Mouse (Mus musculus): ENCODE data around the gene Ccdc57. TPM values are rescaled to one million over a fixed set of nuclear protein-coding genes. Genes with fewer than 3 reads are reported as not detected.
A peak's percentile ranks its signal among the peaks of the same experiment; 100 is the strongest.

Gene Ccdc57
- polyA plus RNA-seq, 1 experiment from 2014 or later, result 1.1 TPM

DNA sequence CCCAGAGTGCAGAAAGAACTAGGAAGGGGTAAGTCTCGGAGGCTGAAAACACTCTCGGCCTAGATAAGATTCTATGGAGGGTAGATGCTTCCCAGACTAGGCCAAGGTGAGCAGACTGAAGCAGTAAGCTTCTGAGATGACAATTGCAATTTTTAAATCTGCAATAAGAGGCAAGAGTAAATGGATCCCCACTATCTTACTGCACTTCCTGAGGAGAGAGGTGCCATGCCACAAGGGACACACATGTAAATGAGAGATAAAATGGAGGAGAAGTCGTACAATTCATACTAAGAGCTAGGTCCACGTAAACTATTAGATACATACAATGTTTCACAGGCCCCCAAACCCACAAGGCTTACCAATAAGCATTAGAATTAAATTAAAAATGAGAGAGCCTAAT is 4.2 kb downstream of the Ccdc57 start:
- no peak overlapping the region for H3K9ac ChIP-seq (ENCODE audit: low read length)
- no peak overlapping the region for H3K27ac ChIP-seq (replicated peaks)
- 90% methylated on average over 4 of the region's 4 CpGs for WGBS

DNA sequence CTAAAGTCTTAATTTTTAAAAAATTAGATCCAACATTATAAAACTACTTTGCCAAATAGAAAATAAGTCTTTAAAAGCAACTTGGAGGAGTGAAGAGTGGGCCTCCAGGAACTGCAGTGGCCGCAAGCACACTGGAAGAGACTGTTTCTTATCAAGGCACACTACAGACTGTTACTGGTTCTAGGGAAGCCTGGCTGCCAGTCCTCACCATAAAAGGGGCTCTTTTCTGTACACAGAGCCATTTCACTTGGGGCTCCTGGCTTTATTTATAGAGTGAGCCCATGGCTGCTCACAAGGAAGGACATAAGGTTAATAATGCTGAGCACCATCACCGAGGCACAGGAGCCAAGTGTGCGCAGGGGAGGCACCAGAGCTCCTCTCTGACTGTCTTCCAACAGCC is 10.1 kb downstream of the Ccdc57 start:
- Histone ChIP-seq H3K36me3 (ENCODE audit: control insufficient read depth, insufficient read depth, low read length) (no peaks in the 10 kb centered on the region; the same call in 1 of the 2 replicates), H3K27ac (replicated peaks) (no peak overlapping the region), H3K9ac (ENCODE audit: low read length) (no peak overlapping the region), H3K4me2 (replicated peaks; ENCODE audit: low read depth) (no peak overlapping the region), H3K9me3 (ENCODE audit: control insufficient read depth, low read length) (no peaks in the 10 kb centered on the region), H3K27me3 (ENCODE audit: control insufficient read depth, insufficient read depth, low read length) (no peaks in the 10 kb centered on the region), H3K4me1 (replicated peaks; ENCODE audit: control insufficient read depth, insufficient read depth) (no peaks in the 10 kb centered on the region), H3K4me3 (ENCODE audit: low read depth, low read length) (no peak overlapping the region)
- DNase-seq (ENCODE audit: low spot score) (no peak), ATAC-seq (ENCODE audit: low FRiP score, low TSS enrichment) (no peak)
- TF ChIP-seq EP300 (optimal IDR thresholded peaks at IDR 0.05), result no peak
- TF ChIP-seq CTCF (IDR thresholded peaks at IDR 0.05; ENCODE audit: low read depth), result no peak
- WGBS, result 89% methylated on average over 3 of the region's 3 CpGs

More for the DNA sequence above, 4.2 kb downstream of the Ccdc57 start:
- Histone ChIP-seq H3K4me3 (ENCODE audit: low read depth, low read length) (no peak overlapping the region), H3K27me3 (ENCODE audit: control insufficient read depth, insufficient read depth, low read length) (no peaks in the 10 kb centered on the region), H3K4me1 (replicated peaks; ENCODE audit: control insufficient read depth, insufficient read depth) (no peaks in the 10 kb centered on the region), H3K9me3 (ENCODE audit: control insufficient read depth, low read length) (no peaks in the 10 kb centered on the region), H3K36me3 (ENCODE audit: control insufficient read depth, insufficient read depth, low read length) (no peaks in the 10 kb centered on the region; the same call in 1 of the 2 replicates), H3K4me2 (replicated peaks; ENCODE audit: low read depth) (no peak overlapping the region)
- no peak for DNase-seq (ENCODE audit: low spot score)
- TF ChIP-seq EP300 (optimal IDR thresholded peaks at IDR 0.05) (no peak), CTCF (IDR thresholded peaks at IDR 0.05; ENCODE audit: low read depth) (no peak)
- ATAC-seq (ENCODE audit: low FRiP score, low TSS enrichment), result no peak

DNA sequence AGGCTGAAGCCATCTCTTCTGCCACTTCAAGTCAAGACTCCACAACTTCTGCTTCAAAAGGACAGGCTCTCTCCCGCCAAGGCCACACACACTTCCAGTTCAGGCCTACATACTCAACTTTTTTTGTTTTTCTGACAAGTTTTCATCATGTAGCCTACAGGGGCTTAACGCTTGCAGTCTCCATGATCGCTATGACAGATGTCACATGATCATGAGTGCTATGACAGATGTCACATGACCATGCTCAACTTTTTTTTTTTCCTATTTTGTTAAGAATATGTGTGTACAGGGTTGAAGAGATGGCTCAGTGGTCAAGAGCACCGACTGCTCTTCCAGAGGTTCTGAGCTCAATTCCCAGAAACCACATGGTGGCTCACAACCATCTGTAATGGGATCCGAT is 14.9 kb downstream of the Ccdc57 start:
- no peak overlapping the region for H3K27ac ChIP-seq (replicated peaks)
- no peak overlapping the region for H3K4me2 ChIP-seq (replicated peaks; ENCODE audit: low read depth)
- 96% methylated on average over 5 of the region's 5 CpGs for WGBS
- no peak for ATAC-seq (ENCODE audit: low FRiP score, low TSS enrichment)
- H3K9me3 ChIP-seq (ENCODE audit: control insufficient read depth, low read length), result no peaks in the 10 kb centered on the region
- peaks cover 2% of the 10 kb centered on the region; the same call in 1 of the 2 replicates for H3K36me3 ChIP-seq (ENCODE audit: control insufficient read depth, insufficient read depth, low read length)
- no peak overlapping the region for H3K4me3 ChIP-seq (ENCODE audit: low read depth, low read length)
- H3K4me1 ChIP-seq (replicated peaks; ENCODE audit: control insufficient read depth, insufficient read depth), result no peaks in the 10 kb centered on the region
- H3K9ac ChIP-seq (ENCODE audit: low read length), result no peak overlapping the region
- no peak for TF ChIP-seq EP300 (optimal IDR thresholded peaks at IDR 0.05)
- TF ChIP-seq CTCF (IDR thresholded peaks at IDR 0.05; ENCODE audit: low read depth), result no peak
- no peaks in the 10 kb centered on the region for H3K27me3 ChIP-seq (ENCODE audit: control insufficient read depth, insufficient read depth, low read length)
- no peak for DNase-seq (ENCODE audit: low spot score)

DNA sequence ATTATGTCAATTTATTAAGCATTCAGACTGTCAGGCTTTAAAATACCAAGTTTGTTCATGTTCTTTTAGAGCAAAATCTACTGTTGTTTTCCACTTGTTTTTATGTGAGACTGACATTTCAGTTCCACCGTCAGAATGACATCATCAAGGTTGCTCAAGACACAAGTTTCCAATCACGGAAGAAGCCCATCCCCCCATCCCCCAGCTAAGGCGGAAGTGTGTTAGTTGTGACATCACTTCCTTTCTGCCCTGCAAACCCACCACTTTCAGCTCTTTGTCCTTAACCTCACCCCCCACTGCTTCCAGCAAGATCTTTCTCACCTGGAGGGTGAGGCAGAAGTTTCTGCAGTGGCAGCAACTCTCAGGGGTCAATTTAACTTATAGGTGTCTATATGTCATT is 16.2 kb downstream of the Ccdc57 start:
- DNase-seq (ENCODE audit: low spot score), result no peak
- 73% methylated on average over 3 of the region's 3 CpGs for WGBS
- Histone ChIP-seq H3K4me2 (replicated peaks; ENCODE audit: low read depth) (no peak overlapping the region), H3K9ac (ENCODE audit: low read length) (no peak overlapping the region), H3K36me3 (ENCODE audit: control insufficient read depth, insufficient read depth, low read length) (peaks cover 2% of the 10 kb centered on the region; the same call in 1 of the 2 replicates), H3K4me3 (ENCODE audit: low read depth, low read length) (no peak overlapping the region), H3K27me3 (ENCODE audit: control insufficient read depth, insufficient read depth, low read length) (no peaks in the 10 kb centered on the region), H3K9me3 (ENCODE audit: control insufficient read depth, low read length) (no peaks in the 10 kb centered on the region), H3K4me1 (replicated peaks; ENCODE audit: control insufficient read depth, insufficient read depth) (no peaks in the 10 kb centered on the region), H3K27ac (replicated peaks) (no peak overlapping the region)
- TF ChIP-seq CTCF (IDR thresholded peaks at IDR 0.05; ENCODE audit: low read depth), result no peak
- TF ChIP-seq EP300 (optimal IDR thresholded peaks at IDR 0.05), result no peak
- ATAC-seq (ENCODE audit: low FRiP score, low TSS enrichment), result no peak

DNA sequence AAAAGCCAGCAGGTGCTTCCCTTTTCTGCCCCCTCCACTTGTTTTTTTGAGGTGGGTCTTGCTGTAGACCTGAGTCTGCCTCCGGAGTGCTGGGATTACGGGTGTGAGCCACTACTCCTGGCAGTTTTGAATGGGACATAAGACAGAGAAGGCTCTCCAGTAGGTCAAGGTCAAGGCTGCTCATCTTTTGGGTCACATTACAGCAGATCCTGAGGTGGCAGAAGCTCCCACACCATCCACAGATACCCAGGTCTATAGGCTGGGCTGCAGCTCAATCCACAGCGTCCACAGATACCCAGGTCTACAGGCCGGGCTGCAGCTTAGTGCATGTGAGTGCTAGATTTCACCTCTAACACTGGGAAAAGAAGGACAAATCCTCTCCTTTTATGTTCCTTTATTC is 18.9 kb downstream of the Ccdc57 start:
- Histone ChIP-seq H3K4me1 (replicated peaks; ENCODE audit: control insufficient read depth, insufficient read depth) (no peaks in the 10 kb centered on the region), H3K27me3 (ENCODE audit: control insufficient read depth, insufficient read depth, low read length) (no peaks in the 10 kb centered on the region), H3K36me3 (ENCODE audit: control insufficient read depth, insufficient read depth, low read length) (peaks cover 2% of the 10 kb centered on the region; the same call in 1 of the 2 replicates), H3K4me3 (ENCODE audit: low read depth, low read length) (no peak overlapping the region), H3K9me3 (ENCODE audit: control insufficient read depth, low read length) (no peaks in the 10 kb centered on the region), H3K4me2 (replicated peaks; ENCODE audit: low read depth) (no peak overlapping the region), H3K9ac (ENCODE audit: low read length) (no peak overlapping the region), H3K27ac (replicated peaks) (no peak overlapping the region)
- WGBS, result 91% methylated on average over 4 of the region's 4 CpGs
- TF ChIP-seq CTCF (IDR thresholded peaks at IDR 0.05; ENCODE audit: low read depth), result no peak
- TF ChIP-seq EP300 (optimal IDR thresholded peaks at IDR 0.05), result no peak
- ATAC-seq (ENCODE audit: low FRiP score, low TSS enrichment) (no peak), DNase-seq (ENCODE audit: low spot score) (no peak)

DNA sequence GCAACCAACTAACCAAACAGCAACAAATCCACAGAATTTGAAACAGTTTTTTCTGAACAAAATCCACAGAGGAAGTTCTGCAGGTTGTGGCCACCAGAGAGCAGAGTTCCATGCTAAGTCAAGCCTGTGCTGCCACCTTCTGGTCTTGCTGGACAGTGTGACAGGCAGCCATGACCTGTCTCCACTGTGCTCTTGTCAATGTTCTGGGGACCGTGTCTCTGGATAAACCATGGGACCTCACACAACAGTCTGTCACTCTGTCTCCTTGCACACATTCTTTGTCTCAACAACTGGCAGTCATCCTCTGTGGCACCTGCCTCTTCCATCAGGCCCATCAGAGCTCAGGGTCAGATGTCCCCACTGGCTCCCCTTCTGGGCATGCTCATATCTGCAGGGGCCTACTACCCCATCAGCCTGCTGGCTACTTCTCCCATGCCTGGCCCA is 27.2 kb downstream of the Ccdc57 start:
- H3K9ac ChIP-seq (ENCODE audit: low read length), result no peak overlapping the region
- H3K27ac ChIP-seq (replicated peaks), result no peak overlapping the region
- H3K9me3 ChIP-seq (ENCODE audit: control insufficient read depth, low read length), result no peaks in the 10 kb centered on the region
- no peak overlapping the region for H3K4me3 ChIP-seq (ENCODE audit: low read depth, low read length)
- H3K27me3 ChIP-seq (ENCODE audit: control insufficient read depth, insufficient read depth, low read length), result no peaks in the 10 kb centered on the region
- ATAC-seq (ENCODE audit: low FRiP score, low TSS enrichment) (peak; percentile 79), DNase-seq (ENCODE audit: low spot score) (peak; percentile 86)
- no peaks in the 10 kb centered on the region for H3K4me1 ChIP-seq (replicated peaks; ENCODE audit: control insufficient read depth, insufficient read depth)
- 19% methylated on average over 1 of the region's 1 CpGs for WGBS
- peak; percentile 100 for TF ChIP-seq CTCF (IDR thresholded peaks at IDR 0.05; ENCODE audit: low read depth)
- no peak for TF ChIP-seq EP300 (optimal IDR thresholded peaks at IDR 0.05)
- H3K36me3 ChIP-seq (ENCODE audit: control insufficient read depth, insufficient read depth, low read length), result no peaks in the 10 kb centered on the region
- no peak overlapping the region for H3K4me2 ChIP-seq (replicated peaks; ENCODE audit: low read depth)

Data from stomach, postnatal 0 days (tissue).